Mouse (Mus musculus): ENCODE measurements around the gene Gm45716.

GRCm38 (mm10) chr11:90155466-90155865 is 32.0 kb upstream of the Gm45716 start:
- TF ChIP-seq POLR2A (IDR thresholded peaks at IDR 0.05; ENCODE audit: borderline replicate concordance, extremely low read depth, low read depth, low read length): no peak
- TF ChIP-seq CTCF (IDR thresholded peaks at IDR 0.05; ENCODE audit: insufficient read depth, low read length): no peak

All from lung, adult 2 months (tissue).